Mouse (Mus musculus) forebrain, embryonic 13.5 days (tissue): ENCODE results near the gene Baz2b. TPM values are rescaled to one million over a fixed set of nuclear protein-coding genes. Genes with fewer than 3 reads are reported as not detected.

Experiments used
- ATAC-seq: fragments of 200-750 bp; cut with Nextera tagmentation; 2 replicates; pipeline ENCODE4 v1.8.0; 2017
- H3K27ac ChIP-seq: fragments of 300-500 bp; sonication (generic); 2 replicates; pipeline ENCODE4 v1.5.1; 2015; ENCODE audit warnings: inconsistent platforms, mild to moderate bottlenecking, moderate library complexity
- H3K27me3 ChIP-seq: fragments of 300-500 bp; sonication (generic); 2 replicates; pipeline ENCODE4 v1.6.1; 2015; ENCODE audit warnings: mild to moderate bottlenecking, inconsistent platforms
- H3K36me3 ChIP-seq: fragments of 300-500 bp; sonication (generic); 2 replicates; pipeline ENCODE4 v1.6.1; 2015; ENCODE audit warnings: mild to moderate bottlenecking, inconsistent platforms; ENCODE audit not compliant: poor library complexity, severe bottlenecking
- H3K4me1 ChIP-seq: fragments of 300-500 bp; sonication (generic); 2 replicates; pipeline ENCODE4 v1.6.1; 2015; ENCODE audit warnings: inconsistent platforms
- H3K4me2 ChIP-seq: fragments of 300-500 bp; sonication (generic); 2 replicates; pipeline ENCODE4 v1.6.1; 2015; ENCODE audit warnings: inconsistent platforms, mild to moderate bottlenecking, moderate library complexity
- H3K4me3 ChIP-seq: fragments of 300-500 bp; sonication (generic); 2 replicates; pipeline ENCODE4 v1.5.1; 2015; ENCODE audit warnings: mild to moderate bottlenecking, inconsistent platforms
- H3K9ac ChIP-seq: fragments of 300-500 bp; sonication (generic); 2 replicates; pipeline ENCODE4 v1.6.1; 2015; ENCODE audit warnings: mild to moderate bottlenecking, inconsistent platforms
- H3K9me3 ChIP-seq: fragments of 300-500 bp; sonication (generic); replicated peaks from 2 replicates; pipeline ENCODE4 v1.6.1; 2016; ENCODE audit warnings: inconsistent platforms
- WGBS: fragments of 180-500 bp; shearing (Covaris S2); methylation state at CpG from one replicate; pipeline ENCODE4 v1.1.7; 2015; 5-methylcytosine and 5-hydroxymethylcytosine counted together
- polyA plus RNA-seq: library from polyadenylated mRNA; unstranded; fragments of >200 nt; fragmentation: Nextera tagmentation; extraction: Ambion mirVana; gene quantifications from 2 replicates; pipeline ENCODE4 v1.2.1, GENCODE M21; 2015

The Baz2b gene
- polyA plus RNA-seq, 1 experiment from 2014 or later = 85.7 TPM

GRCm38 (mm10) chr2:60041485-60042274 lies 168.0 kb downstream of the Baz2b start:
- no peak for ATAC-seq
- Histone ChIP-seq H3K4me3 (no peak overlapping the region), H3K36me3 (0 out of 2 replicates have a peak, but pooled peaks cover 4% of the 10 kb centered on the region), H3K9me3 (no peaks in the 10 kb centered on the region), H3K4me1 (peaks cover 13% of the 10 kb centered on the region), H3K27me3 (no peaks in the 10 kb centered on the region), H3K4me2 (no peak overlapping the region), H3K27ac (no peak overlapping the region), H3K9ac (no peak overlapping the region)
- WGBS = 92% methylated on average over 4 of the region's 4 CpGs

- H3K27me3 ChIP-seq = no peaks in the 10 kb centered on the region
- no peak overlapping the region for H3K27ac ChIP-seq
- 88% methylated on average over 3 of the region's 3 CpGs for WGBS
- ATAC-seq = no peak
- no peak overlapping the region for H3K9ac ChIP-seq
- H3K4me2 ChIP-seq = no peak overlapping the region
- H3K9me3 ChIP-seq = no peaks in the 10 kb centered on the region
- peaks cover 17% of the 10 kb centered on the region for H3K4me1 ChIP-seq
- 0 out of 2 replicates have a peak, but pooled peaks cover 4% of the 10 kb centered on the region for H3K36me3 ChIP-seq
- H3K4me3 ChIP-seq = no peak overlapping the region
Measured at GRCm38 (mm10) chr2:60040162-60040561, 169.5 kb downstream of the Baz2b start.

- ATAC-seq = peak; percentile 83; the same call in 1 of the 2 replicates
- Histone ChIP-seq H3K9me3 (no peaks in the 10 kb centered on the region), H3K9ac (peak overlapping the region; percentile 59), H3K4me1 (peaks cover 12% of the 10 kb centered on the region), H3K27ac (peak overlapping the region; percentile 81), H3K4me2 (peak overlapping the region; percentile 66), H3K4me3 (peak overlapping the region; percentile 37), H3K36me3 (no peaks in the 10 kb centered on the region), H3K27me3 (no peaks in the 10 kb centered on the region)
- WGBS = 2% methylated on average over 19 of the region's 19 CpGs
Measured at GRCm38 (mm10) chr2:60037011-60037551, 172.6 kb downstream of the Baz2b start.

- Histone ChIP-seq H3K4me1 (peaks cover 12% of the 10 kb centered on the region), H3K27ac (no peak overlapping the region), H3K36me3 (no peaks in the 10 kb centered on the region), H3K4me3 (no peak overlapping the region), H3K9me3 (no peaks in the 10 kb centered on the region), H3K9ac (no peak overlapping the region), H3K4me2 (no peak overlapping the region), H3K27me3 (no peaks in the 10 kb centered on the region)
- ATAC-seq = no peak
- WGBS = 35% methylated on average over 3 of the region's 3 CpGs
Measured at GRCm38 (mm10) chr2:60036361-60036760, 173.3 kb downstream of the Baz2b start.

- no peaks in the 10 kb centered on the region for H3K27me3 ChIP-seq
- no peak for ATAC-seq
- no peak overlapping the region for H3K9ac ChIP-seq
- no peak overlapping the region for H3K4me3 ChIP-seq
- 94% methylated on average over 3 of the region's 3 CpGs for WGBS
- 0 out of 2 replicates have a peak, but pooled peaks cover 5% of the 10 kb centered on the region for H3K36me3 ChIP-seq
- H3K9me3 ChIP-seq = no peaks in the 10 kb centered on the region
- H3K4me1 ChIP-seq = peaks cover 11% of the 10 kb centered on the region
- no peak overlapping the region for H3K27ac ChIP-seq
- H3K4me2 ChIP-seq = no peak overlapping the region
Measured at GRCm38 (mm10) chr2:60030991-60031390, 178.6 kb downstream of the Baz2b start.

DNA sequence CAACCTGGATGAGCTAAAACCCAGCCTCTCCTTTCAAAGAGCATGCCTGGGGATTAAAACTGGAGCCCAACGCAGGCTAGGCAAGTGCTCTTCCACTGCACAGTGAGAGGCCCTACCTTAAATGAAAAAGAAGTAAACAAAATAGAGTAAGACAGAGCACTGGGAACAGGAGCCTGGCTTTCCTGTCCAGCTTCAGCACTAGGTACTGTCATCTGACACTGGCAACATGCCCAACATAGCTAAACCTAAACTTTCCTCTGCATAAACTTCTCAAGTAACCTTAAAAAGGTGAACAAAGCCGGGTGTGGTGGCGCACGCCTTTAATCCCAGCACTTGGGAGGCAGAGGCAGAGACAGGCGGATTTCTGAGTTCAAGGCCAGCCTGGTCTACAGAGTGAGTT lies 180.6 kb downstream of the Baz2b start:
- H3K4me2 ChIP-seq = no peak overlapping the region
- no peak for ATAC-seq
- H3K4me3 ChIP-seq = no peak overlapping the region
- no peak overlapping the region for H3K27ac ChIP-seq
- peaks cover 14% of the 10 kb centered on the region for H3K4me1 ChIP-seq
- no peaks in the 10 kb centered on the region for H3K9me3 ChIP-seq
- WGBS = 85% methylated on average over 5 of the region's 5 CpGs
- 0 out of 2 replicates have a peak, but pooled peaks cover 5% of the 10 kb centered on the region for H3K36me3 ChIP-seq
- H3K9ac ChIP-seq = no peak overlapping the region
- no peaks in the 10 kb centered on the region for H3K27me3 ChIP-seq

DNA sequence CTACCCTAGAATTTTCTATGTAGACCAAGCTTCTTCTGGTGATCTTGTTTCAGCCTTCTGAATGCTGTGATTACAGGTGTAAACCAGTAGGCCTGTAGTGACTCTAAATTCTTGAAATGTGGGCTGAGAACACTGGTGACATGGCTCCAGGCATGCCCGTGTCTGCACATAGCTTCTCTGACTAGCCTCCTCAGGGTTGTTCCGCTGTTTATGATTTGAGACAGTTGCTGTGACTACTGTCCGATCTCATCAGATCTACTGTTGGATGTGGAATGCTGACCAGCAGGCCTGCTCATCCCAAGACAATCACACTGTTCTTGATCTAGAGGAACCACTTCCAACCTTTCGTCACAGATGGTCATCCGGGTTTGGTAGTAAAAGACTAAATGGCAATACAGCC lies 182.5 kb downstream of the Baz2b start:
- no peaks in the 10 kb centered on the region for H3K27me3 ChIP-seq
- 0 out of 2 replicates have a peak, but pooled peaks cover 5% of the 10 kb centered on the region for H3K36me3 ChIP-seq
- H3K9ac ChIP-seq = no peak overlapping the region
- no peaks in the 10 kb centered on the region for H3K9me3 ChIP-seq
- H3K4me1 ChIP-seq = peaks cover 14% of the 10 kb centered on the region
- H3K27ac ChIP-seq = no peak overlapping the region
- no peak overlapping the region for H3K4me2 ChIP-seq
- H3K4me3 ChIP-seq = no peak overlapping the region
- ATAC-seq = no peak
- 95% methylated on average over 5 of the region's 5 CpGs for WGBS

- no peak overlapping the region for H3K4me2 ChIP-seq
- no peak overlapping the region for H3K9ac ChIP-seq
- 0 out of 2 replicates have a peak, but pooled peaks cover 5% of the 10 kb centered on the region for H3K36me3 ChIP-seq
- no peak overlapping the region for H3K4me3 ChIP-seq
- ATAC-seq = peak; percentile 67; the same call in 1 of the 2 replicates
- WGBS = 11% methylated on average over 6 of the region's 6 CpGs
- peaks cover 14% of the 10 kb centered on the region for H3K4me1 ChIP-seq
- no peaks in the 10 kb centered on the region for H3K27me3 ChIP-seq
- no peak overlapping the region; the same call in 1 of the 2 replicates for H3K27ac ChIP-seq
- no peaks in the 10 kb centered on the region for H3K9me3 ChIP-seq
Measured at GRCm38 (mm10) chr2:60026554-60026953, 183.1 kb downstream of the Baz2b start.

- H3K36me3 ChIP-seq = no peaks in the 10 kb centered on the region
- no peaks in the 10 kb centered on the region for H3K27me3 ChIP-seq
- no peak overlapping the region for H3K4me2 ChIP-seq
- peaks cover 14% of the 10 kb centered on the region for H3K4me1 ChIP-seq
- H3K9ac ChIP-seq = no peak overlapping the region
- 94% methylated on average over 7 of the region's 7 CpGs for WGBS
- no peaks in the 10 kb centered on the region for H3K9me3 ChIP-seq
- no peak for ATAC-seq
- H3K27ac ChIP-seq = no peak overlapping the region
- no peak overlapping the region for H3K4me3 ChIP-seq
Measured at GRCm38 (mm10) chr2:60023777-60024176, 185.9 kb downstream of the Baz2b start.

DNA sequence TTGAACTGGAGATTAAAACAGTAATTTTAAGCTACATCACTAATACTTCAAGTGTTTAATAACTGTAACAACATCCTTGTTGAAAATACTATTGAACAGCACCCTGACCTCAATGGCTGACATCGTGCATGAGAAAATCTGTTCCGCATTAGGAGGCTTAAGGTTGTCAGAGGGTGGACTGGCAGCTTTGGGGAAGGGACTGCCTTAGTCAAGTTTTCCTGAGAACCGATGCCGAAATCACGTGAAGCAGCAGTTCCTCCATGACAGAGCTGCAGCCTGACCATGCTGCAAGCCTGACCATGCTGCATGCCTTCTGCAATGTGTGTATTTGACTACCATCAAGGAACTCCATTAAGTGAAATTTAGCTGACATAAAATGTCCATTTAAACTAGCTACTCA lies 188.1 kb downstream of the Baz2b start:
- 83% methylated on average over 5 of the region's 5 CpGs for WGBS
- ATAC-seq = no peak

DNA sequence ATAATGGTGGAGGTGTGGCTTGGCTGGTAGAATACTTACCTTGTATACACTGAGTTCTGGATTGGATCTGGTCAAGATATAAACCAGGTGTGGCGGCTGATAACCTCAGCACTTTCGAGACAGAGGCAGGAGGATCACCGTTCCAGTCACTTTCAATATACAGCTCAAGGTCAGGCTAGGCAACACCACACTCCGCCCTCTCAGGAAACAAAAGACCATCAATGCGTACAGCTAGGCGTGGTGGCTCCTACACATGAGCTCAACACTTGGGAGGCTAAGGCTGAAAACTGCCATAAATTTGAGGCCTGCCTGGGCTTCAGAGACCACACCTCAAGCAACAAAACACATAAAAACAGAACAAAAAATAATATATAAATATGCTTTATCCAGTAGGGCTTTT lies 188.5 kb downstream of the Baz2b start:
- H3K36me3 ChIP-seq = no peaks in the 10 kb centered on the region
- no peaks in the 10 kb centered on the region for H3K9me3 ChIP-seq
- no peak overlapping the region for H3K4me2 ChIP-seq
- 97% methylated on average over 6 of the region's 6 CpGs for WGBS
- peaks cover 4% of the 10 kb centered on the region; the same call in 1 of the 2 replicates for H3K4me1 ChIP-seq
- no peaks in the 10 kb centered on the region for H3K27me3 ChIP-seq
- H3K4me3 ChIP-seq = no peak overlapping the region
- no peak overlapping the region for H3K9ac ChIP-seq
- no peak overlapping the region for H3K27ac ChIP-seq
- no peak for ATAC-seq

More for the DNA sequence above, 188.1 kb downstream of the Baz2b start:
- Histone ChIP-seq H3K9ac (no peak overlapping the region), H3K36me3 (no peaks in the 10 kb centered on the region), H3K27ac (no peak overlapping the region), H3K4me1 (peaks cover 7% of the 10 kb centered on the region), H3K27me3 (no peaks in the 10 kb centered on the region), H3K4me2 (no peak overlapping the region), H3K4me3 (no peak overlapping the region), H3K9me3 (no peaks in the 10 kb centered on the region)

- 98% methylated on average over 3 of the region's 3 CpGs for WGBS
Measured at GRCm38 (mm10) chr2:60019546-60020250, 189.9 kb downstream of the Baz2b start.

More at GRCm38 (mm10) chr2:60019546-60020250, 189.9 kb downstream of the Baz2b start:
- Histone ChIP-seq H3K9ac (no peak overlapping the region), H3K4me1 (no peaks in the 10 kb centered on the region), H3K4me3 (no peak overlapping the region), H3K27me3 (no peaks in the 10 kb centered on the region), H3K4me2 (no peak overlapping the region), H3K36me3 (no peaks in the 10 kb centered on the region), H3K27ac (no peak overlapping the region), H3K9me3 (no peaks in the 10 kb centered on the region)
- no peak for ATAC-seq
